Mouse (Mus musculus) myocyte (in vitro differentiated cells): ENCODE measurements around the gene Lilra5.
"Not testable (repeated sequence)": the region's sequence is repeated elsewhere in the genome, so short reads cannot be mapped to it uniquely, and the experiment has no call there.

Source experiments
- CEBPB ChIP-seq: IDR thresholded peaks from 2 replicates; pipeline ENCODE4 v1.6.1; 2011; ENCODE audit warnings: mild to moderate bottlenecking, moderate library complexity; ENCODE audit not compliant: poor library complexity, insufficient read depth, severe bottlenecking
- MAX ChIP-seq: IDR thresholded peaks from one replicate; pipeline ENCODE4 v1.6.1; 2011; ENCODE audit warnings: low read depth, mild to moderate bottlenecking, control low read depth
- MYOD1 ChIP-seq, 3 experiments: IDR thresholded peaks; one replicate each; pipeline ENCODE4 v1.6.1; 2011; ENCODE audit warnings: control low read depth in 2 of 3, low read depth in 2 of 3, mild to moderate bottlenecking in 2 of 3, moderate library complexity in 1 of 3; ENCODE audit not compliant: insufficient read length in 2 of 3, control insufficient read depth in 1 of 3
- POLR2A ChIP-seq: IDR thresholded peaks from one replicate; pipeline ENCODE4 v1.6.1; 2011; ENCODE audit warnings: low read depth, mild to moderate bottlenecking, control low read depth, moderate library complexity; ENCODE audit not compliant: insufficient read length
- POLR2AphosphoS2 ChIP-seq: IDR thresholded peaks from one replicate; pipeline ENCODE4 v1.6.1; 2011; ENCODE audit warnings: low read depth, control low read depth; ENCODE audit not compliant: insufficient read length
- TCF12 ChIP-seq: IDR thresholded peaks from one replicate; pipeline ENCODE4 v1.6.1; 2011; ENCODE audit warnings: mild to moderate bottlenecking, control low read depth; ENCODE audit not compliant: poor library complexity, insufficient read depth, severe bottlenecking
- TCF3 ChIP-seq: IDR thresholded peaks from one replicate; pipeline ENCODE4 v1.6.1; 2011; ENCODE audit warnings: low read depth, control low read depth; ENCODE audit not compliant: insufficient read length

GRCm38 (mm10) chr7:4273874-4274273 is 36.3 kb downstream of the Lilra5 start:
- not testable (repeated sequence) for TF ChIP-seq POLR2AphosphoS2; POLR2A; TCF12; TCF3; MAX; CEBPB; MYOD1 (IDR thresholded peaks at IDR 0.05; ENCODE audit: control insufficient read depth in 1 of 3, insufficient read length in 2 of 3, low read depth in 2 of 3)
